Mouse (Mus musculus): ENCODE results near the gene Gpr107. TPM values are rescaled to one million over a fixed set of nuclear protein-coding genes. Genes with fewer than 3 reads are reported as not detected.
"Not testable (repeated sequence)": the region's sequence is repeated elsewhere in the genome, so short reads cannot be mapped to it uniquely, and the experiment has no call there.

The Gpr107 gene
- polyA plus RNA-seq, 1 experiment from 2014 or later = 26.8 TPM

DNA sequence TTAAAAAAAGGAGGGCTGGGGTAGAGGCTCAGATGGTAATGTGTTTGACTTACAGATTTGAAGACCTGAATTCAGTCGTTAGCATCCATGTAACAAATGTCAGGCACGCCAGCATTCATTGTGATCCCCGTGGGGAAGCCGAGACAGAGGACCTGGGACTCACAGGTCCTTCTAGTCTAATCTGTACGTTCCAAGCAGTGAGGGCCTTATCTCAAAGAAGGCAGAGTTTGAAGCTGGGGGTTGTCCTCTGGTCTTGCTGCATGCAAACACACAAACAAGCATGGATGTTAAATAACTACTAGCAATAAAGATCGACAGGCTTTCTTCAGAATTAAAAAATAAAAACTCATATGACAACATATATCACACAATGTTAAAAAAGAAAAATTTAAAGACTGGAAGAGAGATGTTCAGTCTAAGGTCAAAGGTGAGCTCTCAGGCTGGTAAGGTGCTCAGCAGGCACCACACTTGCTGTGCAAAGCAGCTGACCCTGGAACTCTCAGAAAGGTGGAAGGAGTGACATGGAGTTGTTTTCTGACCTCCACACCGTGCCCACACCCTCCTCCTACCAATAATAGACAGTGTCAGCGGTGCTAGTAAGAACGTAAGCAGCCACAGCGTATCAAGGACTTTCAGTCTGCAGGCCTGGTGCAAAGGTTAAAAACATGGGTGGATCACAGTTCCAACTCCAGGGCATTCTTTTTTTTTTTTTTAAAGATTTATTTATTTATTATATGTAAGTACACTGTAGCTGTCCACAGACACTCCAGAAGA lies 8.2 kb downstream of the Gpr107 start:
- 93% methylated on average over 10 of the region's 10 CpGs for WGBS
- H3K4me3 ChIP-seq (ENCODE audit: low read depth, low read length) = no peak overlapping the region
- H3K9ac ChIP-seq (ENCODE audit: low read length) = no peak overlapping the region
- no peaks in the 10 kb centered on the region for H3K27me3 ChIP-seq (replicated peaks; ENCODE audit: control insufficient read depth, insufficient read depth, low read length)
- H3K9me3 ChIP-seq (replicated peaks; ENCODE audit: control insufficient read depth, low read length) = no peaks in the 10 kb centered on the region
- no peak overlapping the region for H3K4me2 ChIP-seq (ENCODE audit: low read length)
- DNase-seq (ENCODE audit: low spot score) = no peak
- no peaks in the 10 kb centered on the region for H3K36me3 ChIP-seq (ENCODE audit: control insufficient read depth, insufficient read depth, low read length)
- ATAC-seq = no peak
- no peaks in the 10 kb centered on the region for H3K4me1 ChIP-seq (ENCODE audit: control insufficient read depth, insufficient read depth, low read length)
- H3K27ac ChIP-seq (ENCODE audit: low read depth, low read length) = no peak overlapping the region

DNA sequence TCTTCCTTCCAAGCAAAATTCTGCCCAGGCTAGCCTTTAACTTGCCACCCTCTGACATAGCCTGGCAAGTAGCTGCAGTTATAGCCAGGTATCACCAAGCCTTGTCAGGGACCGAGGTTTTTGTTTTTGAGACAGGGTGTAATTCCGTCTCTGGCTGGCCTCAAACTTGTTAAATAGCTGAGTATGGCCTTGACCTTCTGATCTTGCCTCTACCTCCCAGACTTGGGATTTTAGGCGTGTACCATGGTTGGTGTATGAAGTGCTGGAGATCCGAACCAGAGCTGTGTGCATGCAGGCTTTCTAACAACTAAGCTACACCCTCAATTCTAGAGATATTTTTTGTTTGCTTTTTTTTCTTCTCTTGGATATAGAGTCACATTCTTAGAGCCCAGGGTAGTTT lies 9.5 kb downstream of the Gpr107 start:
- WGBS = 90% methylated on average over 4 of the region's 4 CpGs
- DNase-seq (ENCODE audit: low spot score) (no peak), ATAC-seq (no peak)
- H3K4me3 ChIP-seq (ENCODE audit: low read depth, low read length) = no peak overlapping the region
- H3K27me3 ChIP-seq (replicated peaks; ENCODE audit: control insufficient read depth, insufficient read depth, low read length) = no peaks in the 10 kb centered on the region
- no peak overlapping the region for H3K27ac ChIP-seq (ENCODE audit: low read depth, low read length)
- H3K36me3 ChIP-seq (ENCODE audit: control insufficient read depth, insufficient read depth, low read length) = no peaks in the 10 kb centered on the region
- no peaks in the 10 kb centered on the region for H3K9me3 ChIP-seq (replicated peaks; ENCODE audit: control insufficient read depth, low read length)
- H3K4me1 ChIP-seq (ENCODE audit: control insufficient read depth, insufficient read depth, low read length) = no peaks in the 10 kb centered on the region
- no peak overlapping the region for H3K4me2 ChIP-seq (ENCODE audit: low read length)
- H3K9ac ChIP-seq (ENCODE audit: low read length) = no peak overlapping the region

DNA sequence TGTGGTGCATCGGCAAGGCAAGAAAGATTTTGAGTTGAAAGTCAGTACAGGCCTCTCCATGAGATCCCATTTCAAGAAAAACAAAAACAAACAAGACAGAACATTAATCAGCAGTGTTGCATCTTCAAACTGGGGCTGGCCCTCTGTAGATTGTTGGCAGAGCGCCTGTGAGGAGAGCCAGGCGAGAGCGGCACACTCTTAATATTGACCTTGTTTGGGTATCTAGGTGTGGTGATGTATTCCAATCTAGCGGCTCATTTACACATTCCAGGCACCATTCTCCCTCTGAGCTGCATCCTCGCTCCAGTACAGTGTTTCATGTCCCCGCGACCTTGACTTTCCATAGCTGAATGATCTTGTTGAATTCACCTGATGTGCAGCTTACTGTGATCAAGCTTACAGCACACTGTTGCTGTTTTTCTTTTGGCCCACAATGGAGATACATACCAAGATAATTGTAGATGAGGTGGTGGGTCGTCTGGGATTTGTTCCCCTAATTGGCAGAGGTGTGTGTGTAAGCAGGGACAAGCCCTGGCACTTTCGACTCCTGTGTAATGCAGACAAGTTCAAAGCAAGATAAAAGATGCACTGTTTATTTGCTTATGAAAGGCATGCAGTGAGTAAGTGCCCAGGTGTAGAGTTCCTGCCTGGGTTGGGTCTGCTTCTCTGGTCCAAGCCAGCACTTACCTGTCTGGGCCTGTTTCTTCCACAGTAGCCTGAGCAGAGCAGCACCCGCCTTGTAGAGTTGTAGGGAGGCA lies 11.4 kb downstream of the Gpr107 start:
- ATAC-seq (no peak), DNase-seq (ENCODE audit: low spot score) (no peak)
- H3K4me3 ChIP-seq (ENCODE audit: low read depth, low read length) = no peak overlapping the region
- no peak overlapping the region for H3K27ac ChIP-seq (ENCODE audit: low read depth, low read length)
- no peaks in the 10 kb centered on the region for H3K4me1 ChIP-seq (ENCODE audit: control insufficient read depth, insufficient read depth, low read length)
- 86% methylated on average over 11 of the region's 11 CpGs for WGBS
- no peaks in the 10 kb centered on the region for H3K27me3 ChIP-seq (replicated peaks; ENCODE audit: control insufficient read depth, insufficient read depth, low read length)
- H3K4me2 ChIP-seq (ENCODE audit: low read length) = no peak overlapping the region
- H3K9ac ChIP-seq (ENCODE audit: low read length) = no peak overlapping the region
- peaks cover 6% of the 10 kb centered on the region for H3K36me3 ChIP-seq (ENCODE audit: control insufficient read depth, insufficient read depth, low read length)
- no peaks in the 10 kb centered on the region for H3K9me3 ChIP-seq (replicated peaks; ENCODE audit: control insufficient read depth, low read length)

- Histone ChIP-seq H3K4me3 (ENCODE audit: low read depth, low read length) (no peak overlapping the region), H3K27ac (ENCODE audit: low read depth, low read length) (no peak overlapping the region), H3K4me2 (ENCODE audit: low read length) (no peak overlapping the region), H3K36me3 (ENCODE audit: control insufficient read depth, insufficient read depth, low read length) (peaks cover 20% of the 10 kb centered on the region), H3K27me3 (replicated peaks; ENCODE audit: control insufficient read depth, insufficient read depth, low read length) (no peaks in the 10 kb centered on the region), H3K4me1 (ENCODE audit: control insufficient read depth, insufficient read depth, low read length) (no peaks in the 10 kb centered on the region), H3K9me3 (replicated peaks; ENCODE audit: control insufficient read depth, low read length) (no peaks in the 10 kb centered on the region), H3K9ac (ENCODE audit: low read length) (no peak overlapping the region)
- DNase-seq (ENCODE audit: low spot score) (no peak), ATAC-seq (no peak)
- WGBS = 50% methylated on average over 5 of the region's 5 CpGs
Measured at GRCm38 (mm10) chr2:31164841-31165455, 12.8 kb downstream of the Gpr107 start.

GRCm38 (mm10) chr2:31165529-31165928 lies 13.4 kb downstream of the Gpr107 start:
- no peak overlapping the region for H3K9ac ChIP-seq (ENCODE audit: low read length)
- H3K27me3 ChIP-seq (replicated peaks; ENCODE audit: control insufficient read depth, insufficient read depth, low read length) = no peaks in the 10 kb centered on the region
- H3K4me1 ChIP-seq (ENCODE audit: control insufficient read depth, insufficient read depth, low read length) = no peaks in the 10 kb centered on the region
- no peak for DNase-seq (ENCODE audit: low spot score)
- no peaks in the 10 kb centered on the region for H3K9me3 ChIP-seq (replicated peaks; ENCODE audit: control insufficient read depth, low read length)
- no peak for ATAC-seq
- no peak overlapping the region for H3K27ac ChIP-seq (ENCODE audit: low read depth, low read length)
- H3K4me3 ChIP-seq (ENCODE audit: low read depth, low read length) = no peak overlapping the region
- peaks cover 26% of the 10 kb centered on the region for H3K36me3 ChIP-seq (ENCODE audit: control insufficient read depth, insufficient read depth, low read length)
- no peak overlapping the region for H3K4me2 ChIP-seq (ENCODE audit: low read length)
- WGBS = 87% methylated on average over 4 of the region's 4 CpGs

GRCm38 (mm10) chr2:31167571-31167970 lies 15.5 kb downstream of the Gpr107 start:
- H3K4me2 ChIP-seq (ENCODE audit: low read length); DNase-seq (ENCODE audit: low spot score); H3K4me1 ChIP-seq (ENCODE audit: control insufficient read depth, insufficient read depth, low read length); ATAC-seq; H3K9me3 ChIP-seq (replicated peaks; ENCODE audit: control insufficient read depth, low read length); H3K9ac ChIP-seq (ENCODE audit: low read length); H3K4me3 ChIP-seq (ENCODE audit: low read depth, low read length); H3K27ac ChIP-seq (ENCODE audit: low read depth, low read length); H3K27me3 ChIP-seq (replicated peaks; ENCODE audit: control insufficient read depth, insufficient read depth, low read length): not testable (repeated sequence)
- 98% methylated on average over 2 of the region's 2 CpGs for WGBS
- H3K36me3 ChIP-seq (ENCODE audit: control insufficient read depth, insufficient read depth, low read length) = peaks cover 47% of the 10 kb centered on the region

DNA sequence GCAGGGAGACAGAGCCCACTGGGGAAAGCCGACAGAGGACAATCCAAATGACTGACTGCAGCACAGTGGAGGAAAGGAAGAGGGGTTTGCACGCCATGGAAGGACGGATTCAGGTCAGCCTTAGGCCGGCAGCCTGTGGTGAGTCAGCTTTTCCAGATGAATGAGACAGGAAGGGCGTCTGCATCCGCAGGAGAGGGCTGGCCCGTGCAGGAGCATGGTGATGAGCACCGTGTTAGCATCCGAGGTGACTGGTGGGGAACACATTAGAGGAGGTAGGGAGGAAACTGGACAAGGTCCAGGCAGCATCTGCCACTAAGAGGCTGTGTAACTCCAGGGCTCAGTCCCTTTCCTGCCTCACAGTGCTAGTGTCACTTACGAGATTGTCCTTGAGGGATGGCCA lies 16.9 kb downstream of the Gpr107 start:
- H3K4me1 ChIP-seq (ENCODE audit: control insufficient read depth, insufficient read depth, low read length) = no peaks in the 10 kb centered on the region
- no peak overlapping the region for H3K4me2 ChIP-seq (ENCODE audit: low read length)
- ATAC-seq (no peak), DNase-seq (ENCODE audit: low spot score) (no peak)
- H3K9me3 ChIP-seq (replicated peaks; ENCODE audit: control insufficient read depth, low read length) = no peaks in the 10 kb centered on the region
- peaks cover 60% of the 10 kb centered on the region for H3K36me3 ChIP-seq (ENCODE audit: control insufficient read depth, insufficient read depth, low read length)
- no peak overlapping the region for H3K4me3 ChIP-seq (ENCODE audit: low read depth, low read length)
- H3K27me3 ChIP-seq (replicated peaks; ENCODE audit: control insufficient read depth, insufficient read depth, low read length) = no peaks in the 10 kb centered on the region
- WGBS = 86% methylated on average over 10 of the region's 10 CpGs
- no peak overlapping the region for H3K27ac ChIP-seq (ENCODE audit: low read depth, low read length)
- no peak overlapping the region for H3K9ac ChIP-seq (ENCODE audit: low read length)

- 92% methylated on average over 6 of the region's 6 CpGs for WGBS
- Histone ChIP-seq H3K27me3 (replicated peaks; ENCODE audit: control insufficient read depth, insufficient read depth, low read length) (no peaks in the 10 kb centered on the region), H3K9ac (ENCODE audit: low read length) (no peak overlapping the region), H3K36me3 (ENCODE audit: control insufficient read depth, insufficient read depth, low read length) (peaks cover 71% of the 10 kb centered on the region), H3K4me2 (ENCODE audit: low read length) (no peak overlapping the region), H3K4me1 (ENCODE audit: control insufficient read depth, insufficient read depth, low read length) (no peaks in the 10 kb centered on the region), H3K27ac (ENCODE audit: low read depth, low read length) (no peak overlapping the region), H3K9me3 (replicated peaks; ENCODE audit: control insufficient read depth, low read length) (no peaks in the 10 kb centered on the region), H3K4me3 (ENCODE audit: low read depth, low read length) (no peak overlapping the region)
- no peak for ATAC-seq
- no peak for DNase-seq (ENCODE audit: low spot score)
Measured at GRCm38 (mm10) chr2:31170164-31170563, 18.0 kb downstream of the Gpr107 start.

DNA sequence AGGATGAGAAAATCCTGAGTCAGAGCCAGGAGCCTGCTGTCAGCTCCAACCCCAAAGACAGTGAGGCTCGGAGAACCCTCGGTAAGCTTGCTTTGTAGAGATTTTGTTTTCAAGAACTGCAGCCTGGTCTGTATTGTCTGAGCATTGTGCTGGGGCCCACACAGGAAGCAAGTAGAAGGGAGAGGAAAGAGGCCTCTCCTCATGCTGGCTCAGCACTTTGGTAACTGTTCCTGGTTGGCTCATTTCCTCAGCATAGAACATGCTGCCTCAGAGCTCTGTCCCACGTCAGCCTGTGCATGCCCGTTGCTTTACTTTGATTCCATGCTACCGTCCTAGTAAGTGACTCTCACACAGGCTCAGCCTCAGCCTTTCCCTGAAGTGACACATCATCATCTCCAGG lies 19.9 kb downstream of the Gpr107 start:
- H3K36me3 ChIP-seq (ENCODE audit: control insufficient read depth, insufficient read depth, low read length) = peaks cover 88% of the 10 kb centered on the region
- 83% methylated on average over 5 of the region's 5 CpGs for WGBS
- ATAC-seq (no peak), DNase-seq (ENCODE audit: low spot score) (no peak)
- H3K9me3 ChIP-seq (replicated peaks; ENCODE audit: control insufficient read depth, low read length) = no peaks in the 10 kb centered on the region
- H3K27ac ChIP-seq (ENCODE audit: low read depth, low read length) = no peak overlapping the region
- no peak overlapping the region for H3K4me3 ChIP-seq (ENCODE audit: low read depth, low read length)
- no peaks in the 10 kb centered on the region for H3K27me3 ChIP-seq (replicated peaks; ENCODE audit: control insufficient read depth, insufficient read depth, low read length)
- H3K4me2 ChIP-seq (ENCODE audit: low read length) = no peak overlapping the region
- no peak overlapping the region for H3K9ac ChIP-seq (ENCODE audit: low read length)
- no peaks in the 10 kb centered on the region for H3K4me1 ChIP-seq (ENCODE audit: control insufficient read depth, insufficient read depth, low read length)
